Mouse (Mus musculus) bone marrow, adult 2 months (tissue): ENCODE data around the gene Rbl2. TPM values are rescaled to one million over a fixed set of nuclear protein-coding genes. Genes with fewer than 3 reads are reported as not detected.

Experiments used
- H3K27ac ChIP-seq: fragments of 200-500 bp; 2 replicates; pipeline ENCODE4 v1.5.1; 2012; ENCODE audit warnings: low read depth, mild to moderate bottlenecking, control low read depth, inconsistent platforms, low read length; ENCODE audit not compliant: control insufficient read depth, poor library complexity, insufficient read depth
- H3K4me1 ChIP-seq: fragments of 200-500 bp; 2 replicates; pipeline ENCODE4 v1.6.1; 2011; ENCODE audit warnings: low read length; ENCODE audit not compliant: control insufficient read depth, insufficient read depth
- H3K4me3 ChIP-seq: fragments of 200-500 bp; replicated peaks from 2 replicates; pipeline ENCODE3; 2011; ENCODE audit warnings: mild to moderate bottlenecking, low read depth, low read length, control low read depth; ENCODE audit not compliant: control insufficient read depth
- CTCF ChIP-seq: fragments of 200-500 bp; IDR thresholded peaks from 2 replicates; pipeline ENCODE4 v1.5.1; 2011; ENCODE audit warnings: low read length, control low read depth; ENCODE audit not compliant: control insufficient read depth, insufficient read depth
- POLR2A ChIP-seq: fragments of 200-500 bp; IDR thresholded peaks from 2 replicates; pipeline ENCODE4 v1.6.1; 2011; ENCODE audit warnings: low read depth, mild to moderate bottlenecking, control low read depth, low read length, borderline replicate concordance; ENCODE audit not compliant: control insufficient read depth
- WGBS: fragments of 180-500 bp; shearing (Covaris S2); methylation state at CpG from one replicate; pipeline ENCODE4 v1.1.7; 2018; 5-methylcytosine and 5-hydroxymethylcytosine counted together
- polyA plus RNA-seq: library from polyadenylated mRNA; stranded (reverse); fragments of >200 nt; gene quantifications from 2 replicates; pipeline ENCODE4 v1.2.4, GENCODE M21; 2011; ENCODE audit warnings: low replicate concordance; ENCODE audit not compliant: missing spikeins, insufficient read depth, insufficient read length

Rbl2 gene
- polyA plus RNA-seq, 1 experiment = 17.0 TPM

DNA sequence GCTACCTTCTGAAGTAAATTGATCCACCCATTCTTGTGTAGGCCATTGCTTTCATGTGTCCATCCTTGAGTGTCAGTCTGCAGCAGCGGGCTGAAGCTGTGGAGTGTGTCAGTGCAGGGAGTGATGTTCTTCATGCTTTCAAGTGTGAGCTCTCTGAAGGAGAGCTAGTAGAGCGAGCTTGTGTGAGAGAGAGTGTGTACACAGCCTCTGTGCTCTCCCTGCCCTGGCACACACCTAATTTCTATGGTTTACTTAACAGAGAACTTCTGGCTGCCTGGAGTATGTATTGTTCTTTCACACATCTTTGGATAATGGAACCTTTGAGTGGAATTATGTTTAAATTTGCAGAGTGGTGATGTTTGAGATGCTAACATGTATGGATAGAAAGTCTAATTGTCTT, 19.7 kb downstream of the Rbl2 start:
- WGBS = 89% methylated on average over 2 of the region's 2 CpGs
- no peak overlapping the region for H3K27ac ChIP-seq

GRCm38 (mm10) chr8:91094135-91094534, 24.3 kb downstream of the Rbl2 start:
- TF ChIP-seq POLR2A = no peak
- Histone ChIP-seq H3K27ac (no peak overlapping the region), H3K4me3 (no peak overlapping the region), H3K4me1 (no peaks in the 10 kb centered on the region)
- 92% methylated on average over 5 of the region's 5 CpGs for WGBS

More for the DNA sequence above, 19.7 kb downstream of the Rbl2 start:
- Histone ChIP-seq H3K4me1 (no peaks in the 10 kb centered on the region; the same call in 1 of the 2 replicates), H3K4me3 (no peak overlapping the region)
- TF ChIP-seq CTCF (no peak), POLR2A (no peak)

DNA sequence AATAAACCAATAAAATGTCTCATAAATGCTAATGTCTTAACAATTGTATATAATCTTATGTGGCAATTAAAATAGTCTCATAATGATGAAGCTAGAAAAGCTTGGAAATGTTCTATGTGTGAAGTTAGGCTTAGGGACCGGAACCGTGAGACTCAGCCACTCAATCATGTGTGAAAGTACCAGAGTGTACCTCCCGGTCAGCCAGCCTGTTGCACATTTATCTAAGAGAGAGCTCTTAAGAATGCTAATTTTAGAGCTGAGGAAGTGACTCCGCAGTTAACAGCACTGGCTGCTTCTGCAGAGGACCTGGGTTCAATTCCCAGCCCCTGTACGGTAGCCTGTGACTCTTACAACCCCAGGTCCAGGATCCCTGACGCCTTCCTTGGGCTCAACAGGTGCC, 28.2 kb downstream of the Rbl2 start:
- no peak for TF ChIP-seq CTCF
- TF ChIP-seq POLR2A = no peak
- H3K27ac ChIP-seq = no peak overlapping the region
- 94% methylated on average over 6 of the region's 6 CpGs for WGBS
- H3K4me3 ChIP-seq = no peak overlapping the region
- H3K4me1 ChIP-seq = no peaks in the 10 kb centered on the region

- H3K4me1 ChIP-seq = no peaks in the 10 kb centered on the region
- H3K27ac ChIP-seq = no peak overlapping the region
- TF ChIP-seq CTCF = no peak
- TF ChIP-seq POLR2A = no peak
- no peak overlapping the region for H3K4me3 ChIP-seq
- WGBS = 90% methylated on average over 12 of the region's 12 CpGs
Measured at GRCm38 (mm10) chr8:91106271-91106670, 36.4 kb downstream of the Rbl2 start.

- 51% methylated on average over 5 of the region's 5 CpGs for WGBS
- TF ChIP-seq CTCF = no peak
- TF ChIP-seq POLR2A = no peak
- H3K27ac ChIP-seq = no peak overlapping the region
- no peak overlapping the region for H3K4me3 ChIP-seq
- H3K4me1 ChIP-seq = no peaks in the 10 kb centered on the region
Measured at GRCm38 (mm10) chr8:91111868-91112477, 42.1 kb downstream of the Rbl2 start.

GRCm38 (mm10) chr8:91114428-91114827, 44.6 kb downstream of the Rbl2 start:
- no peak overlapping the region for H3K27ac ChIP-seq
- no peak for TF ChIP-seq POLR2A
- TF ChIP-seq CTCF = no peak
- WGBS = 87% methylated on average over 5 of the region's 5 CpGs
- H3K4me3 ChIP-seq = no peak overlapping the region
- no peaks in the 10 kb centered on the region for H3K4me1 ChIP-seq

GRCm38 (mm10) chr8:91114910-91115309, 45.1 kb downstream of the Rbl2 start:
- 87% methylated on average over 11 of the region's 11 CpGs for WGBS
- no peak overlapping the region for H3K4me3 ChIP-seq
- H3K27ac ChIP-seq = no peak overlapping the region
- H3K4me1 ChIP-seq = no peaks in the 10 kb centered on the region
- TF ChIP-seq POLR2A (no peak), CTCF (no peak)

- no peak for TF ChIP-seq CTCF
- no peak for TF ChIP-seq POLR2A
- WGBS = 83% methylated on average over 4 of the region's 4 CpGs
- H3K4me3 ChIP-seq = no peak overlapping the region
- no peak overlapping the region for H3K27ac ChIP-seq
- no peaks in the 10 kb centered on the region for H3K4me1 ChIP-seq
Measured at GRCm38 (mm10) chr8:91117537-91117936, 47.7 kb downstream of the Rbl2 start.

DNA sequence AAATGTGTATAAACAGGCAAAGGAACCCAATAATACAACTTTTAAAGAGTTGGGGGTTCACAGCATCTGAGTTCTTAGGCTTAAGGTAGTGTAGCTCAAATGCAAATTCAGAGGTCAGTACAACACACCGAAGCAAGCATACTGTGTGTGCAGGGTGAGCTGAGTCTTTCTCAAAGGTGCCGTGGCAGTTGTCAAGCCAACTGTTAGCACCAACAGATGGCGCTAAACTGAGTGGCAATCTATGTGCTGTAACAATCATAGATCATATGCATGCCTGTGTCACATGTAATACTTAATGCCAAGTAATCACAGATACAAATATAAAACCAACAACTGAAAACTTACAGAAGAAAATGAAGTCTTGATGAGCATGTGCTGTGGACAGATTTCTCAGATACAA, 48.3 kb downstream of the Rbl2 start:
- Histone ChIP-seq H3K4me1 (no peaks in the 10 kb centered on the region), H3K4me3 (no peak overlapping the region), H3K27ac (no peak overlapping the region)
- whole genome bisulfite sequencing = 66% methylated on average over 3 of the region's 3 CpGs
- TF ChIP-seq CTCF (peak; percentile 46; the same call in 1 of the 2 replicates), POLR2A (no peak)
